Mouse (Mus musculus) E14TG2a.4 (cell line): ENCODE measurements around the gene Uso1.

Source experiments
- CTCF ChIP-seq: conservative IDR thresholded peaks from 2 replicates; pipeline ENCODE4 v1.5.1; 2014; ENCODE audit warnings: low read length
- POU5F1 ChIP-seq: IDR thresholded peaks from 2 replicates; pipeline ENCODE4 v1.6.1; 2014; ENCODE audit warnings: low read length, borderline replicate concordance

- no peak for TF ChIP-seq CTCF
- TF ChIP-seq POU5F1: no peak
These were observed 1.5 kb downstream of the Uso1 start for GRCm38 (mm10) chr5:92139191-92139590.
